Mouse (Mus musculus): ENCODE results near the gene Ccnl1.

Gene Ccnl1

DNA sequence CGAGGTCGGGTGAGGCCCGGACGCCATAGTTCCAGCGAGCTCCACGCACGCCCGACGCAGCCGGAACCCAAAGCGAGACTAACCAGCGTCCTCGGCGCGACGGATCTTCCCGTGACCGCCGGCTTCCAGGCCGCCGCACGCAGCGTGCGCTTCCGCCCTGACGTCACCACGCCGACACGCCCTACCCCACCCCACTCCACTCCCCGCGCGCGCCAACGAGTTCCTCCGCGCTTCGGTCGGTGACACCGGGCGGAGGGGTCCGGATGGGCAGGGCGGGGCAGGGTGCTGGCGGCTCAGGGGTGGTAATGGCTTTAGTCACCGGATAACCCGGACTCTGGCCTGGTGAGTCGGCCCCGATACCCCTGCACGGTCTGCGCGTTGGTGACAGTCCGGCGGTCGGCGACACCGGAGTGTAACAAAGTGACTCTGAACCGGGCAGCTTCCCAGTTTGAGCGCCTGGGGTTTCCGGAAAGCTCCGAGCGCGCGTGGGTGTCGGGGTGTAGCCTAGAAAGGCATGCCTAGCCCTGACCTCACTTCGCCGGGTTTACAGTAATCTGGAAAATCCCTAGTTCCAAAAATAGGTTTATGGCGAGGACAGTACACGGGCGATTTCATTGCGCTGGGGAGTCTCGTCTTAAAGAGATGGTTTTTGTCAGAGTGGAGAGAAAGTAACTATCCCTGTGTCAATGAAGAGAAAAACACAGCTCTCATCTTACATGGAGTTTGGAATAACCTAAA is at the start of gene Ccnl1:
Ccnl1 (minus strand) TSS at position 148 of the 738 bp plus-strand sequence.
- peak; percentile 94 for DNase-seq (ENCODE audit: low spot score)

DNA sequence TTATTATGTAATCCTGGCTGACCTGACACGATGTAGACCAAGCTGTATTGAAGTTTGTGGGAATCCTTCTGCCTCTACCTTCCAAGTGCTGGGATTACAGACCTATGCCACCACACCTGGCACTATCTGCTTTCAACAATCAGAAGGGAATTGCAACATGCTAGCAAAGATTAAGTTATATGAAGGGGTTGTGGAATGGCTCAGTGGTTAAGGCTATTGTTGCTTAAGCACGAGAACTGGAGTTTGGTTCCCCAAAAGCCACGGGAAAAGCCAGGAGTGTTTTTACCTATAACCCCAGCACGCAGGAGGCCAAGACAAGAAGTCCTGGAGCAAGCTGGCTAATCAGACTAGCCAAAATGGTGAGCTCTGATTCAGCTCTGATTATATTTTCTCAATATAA is 46.9 kb upstream of the Ccnl1 start:
- no peak for DNase-seq (ENCODE audit: low spot score)

DNA sequence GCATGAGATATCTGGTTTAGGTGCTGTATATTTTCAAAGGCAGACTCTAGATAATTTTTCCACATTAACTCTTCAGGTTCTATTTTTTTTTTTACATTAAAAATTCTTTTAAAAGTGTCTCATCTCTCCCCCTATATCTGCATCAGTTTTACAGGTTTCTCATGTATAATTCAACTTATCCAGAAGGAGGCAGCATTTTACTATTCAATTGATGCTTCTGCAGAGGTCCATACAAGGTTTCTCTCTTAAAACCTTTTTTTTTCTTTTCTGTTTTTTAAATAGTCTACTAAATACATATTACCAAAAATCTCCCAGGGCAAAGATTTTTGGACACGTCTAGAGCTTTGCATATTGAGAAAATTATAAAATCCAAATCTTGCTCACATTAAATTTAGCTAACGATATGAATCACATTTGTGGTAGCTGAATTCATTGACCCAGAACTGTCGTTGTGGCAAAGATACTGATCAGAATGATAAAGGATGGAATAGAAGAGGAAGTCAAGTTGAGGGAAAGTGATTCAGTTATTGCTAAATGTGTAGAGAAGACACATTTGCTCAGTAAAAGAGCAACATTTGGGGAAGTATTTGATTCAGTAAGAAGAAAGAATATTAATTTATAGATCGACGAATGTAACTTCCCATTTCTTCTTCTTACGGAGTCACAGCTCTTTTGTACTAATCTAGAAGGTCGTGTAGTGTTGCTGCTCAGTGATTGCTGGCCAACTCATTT is 46.3 kb upstream of the Ccnl1 start:
- peak; percentile 64 for DNase-seq (ENCODE audit: low spot score)

DNA sequence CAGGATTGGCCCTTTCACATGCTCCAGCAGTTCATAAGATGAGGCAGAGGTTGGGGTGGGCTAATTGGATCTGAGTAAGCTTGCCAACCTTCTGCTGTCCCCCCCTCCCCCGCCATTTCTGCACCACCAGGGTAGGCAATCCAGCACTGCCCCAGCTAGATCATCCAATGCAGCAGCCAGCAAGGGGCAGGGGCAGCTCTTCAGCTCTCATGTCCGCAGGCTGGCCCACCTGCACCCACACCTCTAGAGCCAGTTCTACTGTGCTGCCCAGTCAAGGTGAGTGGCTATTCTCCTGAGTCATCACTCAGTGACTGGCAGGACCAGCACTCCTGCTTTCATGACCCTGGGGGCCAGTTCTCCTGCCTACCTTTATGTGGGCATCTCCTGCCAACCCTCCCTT is 42.4 kb upstream of the Ccnl1 start:
- no peak for DNase-seq (ENCODE audit: low spot score)

DNA sequence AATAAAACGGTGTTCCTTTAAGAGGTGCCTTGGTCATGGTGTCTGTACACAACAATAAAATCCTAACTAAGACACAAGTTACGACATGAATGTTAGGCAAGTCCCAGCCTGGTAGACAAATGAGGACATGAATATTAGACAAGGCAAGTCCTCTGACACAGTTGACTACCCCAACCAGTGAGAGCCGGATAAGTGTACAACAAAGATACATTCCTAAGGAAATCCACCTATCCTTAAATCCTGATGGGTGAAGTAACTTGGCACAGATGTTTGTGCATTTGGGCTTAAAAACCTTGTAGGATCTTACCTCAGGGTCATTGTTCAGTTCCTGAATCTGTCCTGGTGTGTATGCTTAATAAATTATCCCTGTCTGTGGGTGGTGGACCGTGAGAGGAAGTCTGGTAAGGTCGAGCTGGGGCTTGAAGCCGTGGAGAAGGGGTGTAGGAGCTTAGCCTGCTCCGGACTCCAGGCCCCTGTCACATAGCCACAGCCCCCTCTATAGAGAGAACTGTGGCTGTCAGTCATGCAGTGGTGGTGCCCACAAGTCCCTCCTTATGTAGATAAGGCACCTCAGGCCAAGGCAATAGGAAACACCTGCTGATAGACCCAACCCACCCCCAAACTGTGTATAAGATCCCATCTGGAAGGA is 39.4 kb upstream of the Ccnl1 start:
- no peak for DNase-seq (ENCODE audit: low spot score)

DNA sequence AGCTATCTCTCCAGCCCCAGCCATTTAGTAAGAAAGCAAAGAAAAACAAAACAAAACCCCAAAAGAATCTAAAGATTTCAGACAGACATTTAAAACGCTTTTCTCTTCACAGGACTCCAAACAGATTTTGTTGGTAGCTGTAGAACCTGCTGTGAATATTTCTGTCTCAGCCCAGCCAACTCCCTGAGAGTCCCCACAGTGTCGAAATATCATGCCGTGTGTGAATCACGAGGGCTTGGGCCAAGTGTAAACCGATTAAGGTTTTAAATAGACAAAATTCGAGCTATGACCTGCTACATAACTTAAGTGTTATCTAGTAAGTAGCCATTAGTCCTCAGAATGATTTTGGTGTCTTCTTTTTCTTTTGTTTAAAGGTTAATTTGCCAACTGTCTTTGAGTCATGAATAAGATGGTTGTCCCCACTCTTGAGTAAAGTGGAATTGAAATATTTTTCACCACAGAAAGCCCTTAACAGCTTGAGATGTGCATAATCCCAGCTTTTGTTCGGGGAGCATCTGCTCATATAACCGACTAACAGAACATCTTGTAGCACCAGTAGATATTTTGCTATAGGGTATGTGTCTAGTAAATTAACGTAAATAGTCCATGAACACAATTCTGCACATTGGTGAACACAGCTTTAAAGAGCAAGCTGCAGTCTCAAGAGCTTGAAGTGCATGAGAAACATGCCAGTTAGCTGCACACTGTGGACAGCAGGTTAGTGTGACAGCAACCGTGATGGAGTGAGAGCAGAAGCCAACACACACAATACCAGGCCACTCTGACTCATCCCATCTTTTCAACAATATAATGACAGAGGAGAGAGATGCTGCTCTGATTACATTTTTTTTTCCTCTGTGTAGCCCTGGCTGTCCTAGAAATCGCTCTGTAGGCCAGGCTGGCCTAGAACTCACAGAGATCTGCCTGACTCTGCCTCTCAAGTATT is 34.6 kb upstream of the Ccnl1 start:
- no peak for DNase-seq (ENCODE audit: low spot score)

DNA sequence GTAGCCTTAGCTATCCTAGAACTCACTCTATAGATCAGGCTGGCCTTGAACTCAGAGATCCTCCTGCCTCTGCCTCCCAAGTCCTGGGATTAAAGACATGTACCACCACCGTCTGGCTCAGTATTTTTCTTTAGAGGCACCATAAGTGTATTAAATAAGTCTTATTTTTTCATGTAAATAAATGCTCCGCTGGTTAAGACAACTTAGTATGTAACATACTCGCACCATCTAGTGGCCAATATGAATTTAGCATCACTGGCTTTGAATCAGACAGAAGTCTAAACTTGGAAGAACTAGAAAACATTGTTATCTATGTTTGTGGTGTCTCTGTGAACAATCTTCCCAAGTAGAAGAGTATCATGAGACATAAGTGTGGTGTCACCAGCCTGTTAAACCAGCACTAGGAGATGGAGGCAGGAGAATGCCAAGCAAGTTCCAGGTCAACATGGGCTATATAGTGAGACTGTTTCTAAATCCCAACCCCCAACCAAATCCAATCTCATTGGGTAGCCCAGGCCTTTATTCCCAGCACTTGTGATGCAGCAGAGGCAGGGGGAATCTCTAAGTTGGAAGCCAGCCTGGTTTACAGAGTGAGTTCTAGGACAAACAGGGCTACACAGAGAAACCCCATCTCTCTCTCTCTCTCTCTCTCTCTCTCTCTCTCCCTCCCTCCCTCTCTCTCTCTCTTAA is 33.1 kb upstream of the Ccnl1 start:
- DNase-seq (ENCODE audit: low spot score) = peak; percentile 79

DNA sequence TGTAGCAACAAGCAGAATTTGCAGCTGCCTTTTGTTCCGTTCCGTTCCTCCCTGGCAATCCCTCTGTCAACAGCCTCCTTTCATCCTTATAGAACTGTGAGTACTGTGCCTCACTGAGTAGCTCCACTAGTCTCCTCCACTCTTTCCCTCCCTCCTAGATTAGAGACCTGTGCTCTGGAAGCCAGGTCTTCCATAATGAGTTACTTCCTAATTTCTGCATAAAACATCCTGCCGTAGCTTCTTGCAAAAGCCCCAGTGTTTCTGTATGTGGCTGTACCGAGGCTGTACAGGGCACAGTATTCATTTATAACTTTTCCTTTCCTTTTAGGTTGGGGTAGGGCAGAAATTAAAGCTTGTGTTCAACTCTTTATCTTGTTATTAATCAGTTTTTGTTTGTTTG is 32.5 kb upstream of the Ccnl1 start:
- DNase-seq (ENCODE audit: low spot score) = no peak

DNA sequence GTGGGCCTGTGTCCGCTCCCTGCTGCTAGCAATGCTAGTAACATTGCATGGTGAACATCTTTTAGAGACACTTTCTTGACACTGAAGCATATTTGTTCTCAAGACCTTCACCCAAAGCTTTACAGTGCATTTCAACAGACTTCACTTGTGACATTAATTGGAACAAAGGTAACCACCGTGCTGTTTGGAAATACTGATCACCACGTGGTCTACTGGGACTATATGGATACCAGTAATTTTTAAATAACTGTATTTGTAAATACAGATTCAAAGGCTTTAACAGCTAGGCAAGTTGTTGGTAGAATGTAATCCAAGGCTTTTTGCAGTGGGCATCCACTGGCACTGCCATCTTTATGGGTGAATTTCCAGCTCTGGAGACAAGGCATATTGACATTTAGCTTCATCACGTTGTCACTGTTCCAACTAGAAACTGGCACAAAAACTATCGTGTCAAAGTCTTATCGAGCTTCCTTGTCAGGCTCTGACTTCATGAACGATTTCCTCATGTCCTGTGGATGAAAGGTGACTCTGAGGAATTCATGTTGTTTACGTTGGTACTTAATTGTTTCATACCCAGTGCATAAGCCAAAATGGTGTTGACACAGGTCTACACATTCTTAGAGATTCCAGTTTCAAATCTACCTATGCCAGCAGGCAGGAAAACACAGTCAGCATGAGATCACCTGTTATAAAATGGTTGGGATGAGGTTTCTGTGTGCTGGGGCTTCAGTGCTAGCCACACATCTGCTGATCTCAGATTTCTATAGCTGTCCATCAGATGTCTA is 30.9 kb upstream of the Ccnl1 start:
- DNase-seq (ENCODE audit: low spot score) = no peak

DNA sequence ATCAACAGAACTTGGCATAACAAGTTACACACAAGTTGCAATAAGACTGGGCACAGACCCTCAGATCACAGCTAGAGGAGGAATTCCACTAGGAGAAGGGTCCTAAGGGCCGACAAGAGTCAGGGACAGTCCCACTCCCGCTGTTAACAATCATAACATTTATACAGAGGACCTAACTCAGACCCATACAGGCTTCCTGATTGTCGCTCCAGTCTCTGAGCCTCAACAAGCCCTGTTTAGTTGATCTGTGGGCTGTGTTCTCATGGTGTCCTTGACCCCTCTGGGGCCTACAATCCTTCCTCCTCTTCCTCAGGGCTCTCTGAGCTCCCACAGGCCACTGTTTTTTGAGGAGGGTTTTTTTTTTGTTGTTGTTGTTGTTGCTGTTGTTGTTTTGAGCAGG is 18.2 kb upstream of the Ccnl1 start:
- DNase-seq (ENCODE audit: low spot score) = no peak

DNA sequence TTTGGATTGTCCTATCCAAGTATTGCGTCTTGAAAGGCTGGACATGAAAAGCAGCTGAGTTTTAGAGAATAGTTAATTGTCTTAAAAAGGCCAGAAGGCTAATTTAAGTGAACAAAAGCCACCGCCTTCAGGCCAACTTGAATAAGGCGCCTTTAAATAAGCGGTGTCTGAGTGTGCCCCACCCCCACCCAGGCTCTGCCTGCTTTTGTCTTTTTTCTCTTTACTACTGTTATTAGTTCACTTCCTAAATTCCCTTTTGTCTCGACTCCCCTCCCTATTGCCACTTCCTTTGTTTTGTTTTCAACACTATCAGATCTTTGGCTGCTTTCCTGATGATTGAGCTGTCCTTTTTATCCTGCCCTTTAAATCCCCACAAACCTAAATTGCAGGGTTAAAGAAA is 17.3 kb upstream of the Ccnl1 start:
- DNase-seq (ENCODE audit: low spot score) = peak; percentile 70

DNA sequence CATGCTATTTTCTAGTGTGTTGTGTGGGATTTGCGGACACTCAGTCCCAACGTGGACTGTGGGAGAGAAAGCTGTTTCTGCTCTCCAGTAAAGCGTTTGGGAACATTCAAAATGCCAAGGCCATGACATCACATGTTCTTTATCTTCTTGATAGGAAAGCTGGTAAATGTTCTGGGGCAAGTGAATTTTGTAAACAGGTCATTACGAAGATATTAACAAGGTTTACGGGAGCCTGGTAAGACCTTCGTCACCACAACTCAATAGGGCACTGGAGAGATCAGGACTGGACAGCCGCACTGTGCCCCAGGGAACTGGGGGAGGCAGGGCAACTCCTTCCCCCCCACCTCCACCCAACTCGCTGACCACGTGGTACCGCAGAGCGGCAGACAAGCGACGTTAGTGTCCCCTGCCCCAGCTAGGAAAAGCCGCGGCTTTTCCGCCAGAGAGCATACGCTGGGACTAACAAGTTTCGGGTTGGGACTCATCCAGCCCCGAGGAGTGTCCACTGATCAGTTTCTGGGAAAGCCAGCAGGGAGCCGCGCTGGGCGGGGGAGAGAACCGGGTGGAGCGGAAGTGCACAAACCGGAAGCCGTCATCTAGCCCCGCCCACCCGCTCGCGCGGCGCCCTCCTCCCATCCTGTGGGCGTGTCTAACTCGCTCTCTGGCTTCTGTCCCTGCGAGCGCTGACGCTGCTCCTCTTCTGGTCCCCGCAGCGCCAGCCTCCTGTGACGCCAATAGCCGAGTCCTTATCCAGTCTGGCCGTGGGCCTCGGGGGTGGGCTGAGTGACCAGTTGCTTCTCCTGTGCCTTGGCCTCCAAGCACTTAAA is 16.4 kb upstream of the Ccnl1 start:
- DNase-seq (ENCODE audit: low spot score) = peak; percentile 99

DNA sequence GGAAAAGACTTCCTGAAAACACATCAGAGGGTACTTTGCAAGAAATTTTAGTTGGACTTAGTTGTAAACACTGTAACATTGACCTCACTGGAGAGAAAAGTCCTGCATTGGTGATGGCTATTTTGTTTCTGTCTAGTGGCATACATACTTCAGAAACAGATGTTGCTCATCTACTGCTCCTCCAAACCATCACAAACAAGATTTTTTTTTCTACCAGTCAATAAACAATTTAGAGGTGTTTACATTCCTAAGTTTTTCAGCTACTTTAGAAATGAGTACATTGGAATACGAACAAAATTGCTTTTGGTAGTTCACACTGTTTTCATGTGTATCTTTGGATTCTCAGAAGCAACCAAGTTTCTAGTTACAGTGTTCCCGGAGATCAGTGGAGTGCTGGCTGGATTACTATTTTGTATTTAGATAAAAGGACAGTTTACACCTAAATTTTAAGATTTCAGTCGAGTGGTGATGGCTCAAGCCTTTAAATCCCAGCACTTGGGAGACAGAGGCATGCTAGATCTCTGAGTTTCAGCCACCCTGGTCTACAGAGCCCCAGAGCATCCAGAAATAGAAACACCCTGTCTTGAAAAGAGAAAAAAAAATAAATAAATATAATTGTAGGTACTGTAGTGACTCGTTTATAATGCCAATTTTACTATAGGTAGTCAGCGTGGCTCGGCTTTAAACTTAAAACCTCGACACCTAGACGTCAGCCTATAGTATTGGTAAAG is 15.6 kb upstream of the Ccnl1 start:
- DNase-seq (ENCODE audit: low spot score) = no peak

DNA sequence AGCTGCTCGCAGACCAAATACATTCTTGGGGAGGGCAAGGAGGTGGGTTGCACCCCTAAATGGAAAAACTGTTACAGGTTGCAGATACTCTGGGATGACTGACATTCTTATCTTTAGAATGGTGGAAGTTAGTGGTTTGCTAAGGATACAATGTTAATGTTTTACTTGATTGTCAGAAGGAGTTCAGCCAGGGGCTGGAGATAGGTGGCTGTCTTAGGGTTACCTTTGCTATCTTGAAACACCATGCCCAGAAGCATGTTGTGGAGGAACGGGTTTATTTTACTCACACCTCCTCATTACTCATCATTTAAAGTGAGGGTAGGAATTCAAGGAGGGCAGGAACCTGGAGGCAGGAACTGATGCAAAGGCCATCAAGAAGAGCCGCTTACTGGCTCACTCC is 11.1 kb upstream of the Ccnl1 start:
- DNase-seq (ENCODE audit: low spot score) = no peak

DNA sequence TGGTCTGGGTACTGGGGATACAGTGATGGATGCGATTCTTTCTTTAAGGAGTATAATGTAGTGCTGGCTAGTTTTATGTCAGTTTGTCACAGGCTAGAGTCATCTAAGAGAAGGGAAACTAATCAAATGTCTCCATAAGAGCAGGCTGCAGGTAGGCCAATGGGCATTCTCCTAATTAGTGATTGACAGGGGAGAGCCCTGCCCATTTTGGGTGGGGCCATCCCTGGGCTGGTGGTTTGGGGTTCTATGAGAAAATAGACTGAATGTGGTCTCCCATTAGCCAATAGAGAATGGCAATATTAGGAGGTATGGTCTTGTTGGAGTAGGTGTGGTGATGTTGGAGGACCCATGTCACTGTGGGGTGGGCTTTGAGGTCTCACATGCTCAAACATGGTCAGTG is 8.3 kb upstream of the Ccnl1 start:
- DNase-seq (ENCODE audit: low spot score) = no peak

DNA sequence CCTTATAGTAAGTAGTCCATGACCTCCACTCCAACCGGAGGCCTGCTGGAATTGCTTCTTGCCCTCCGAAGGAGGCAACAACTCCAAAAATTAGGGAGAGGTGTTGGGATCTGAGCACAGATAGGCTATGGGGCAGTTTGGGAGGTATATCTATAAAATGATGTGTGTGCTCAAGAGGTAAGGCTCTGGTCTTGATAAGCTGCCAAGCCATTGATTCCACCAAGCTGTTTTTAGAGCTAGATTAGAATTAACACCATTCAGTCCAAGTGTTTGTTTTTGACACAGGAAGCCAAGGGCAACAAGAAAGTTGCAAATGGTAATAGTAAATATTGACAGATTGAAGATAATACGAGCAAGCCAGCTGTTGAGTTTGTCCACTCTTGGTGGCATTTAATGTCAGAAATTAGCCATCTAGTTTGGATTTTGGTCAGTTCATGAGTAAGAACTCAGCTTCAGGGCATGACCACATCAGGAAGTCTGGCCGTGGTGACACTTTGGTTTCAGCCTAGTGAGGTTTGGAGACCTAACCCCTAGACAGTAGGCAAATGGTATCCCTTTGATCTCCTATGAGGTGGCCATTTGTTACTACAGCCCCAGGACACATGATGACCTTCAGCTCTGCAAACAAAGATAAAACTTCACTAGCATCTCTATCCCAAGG is 4.4 kb upstream of the Ccnl1 start:
- DNase-seq (ENCODE audit: low spot score) = no peak

DNA sequence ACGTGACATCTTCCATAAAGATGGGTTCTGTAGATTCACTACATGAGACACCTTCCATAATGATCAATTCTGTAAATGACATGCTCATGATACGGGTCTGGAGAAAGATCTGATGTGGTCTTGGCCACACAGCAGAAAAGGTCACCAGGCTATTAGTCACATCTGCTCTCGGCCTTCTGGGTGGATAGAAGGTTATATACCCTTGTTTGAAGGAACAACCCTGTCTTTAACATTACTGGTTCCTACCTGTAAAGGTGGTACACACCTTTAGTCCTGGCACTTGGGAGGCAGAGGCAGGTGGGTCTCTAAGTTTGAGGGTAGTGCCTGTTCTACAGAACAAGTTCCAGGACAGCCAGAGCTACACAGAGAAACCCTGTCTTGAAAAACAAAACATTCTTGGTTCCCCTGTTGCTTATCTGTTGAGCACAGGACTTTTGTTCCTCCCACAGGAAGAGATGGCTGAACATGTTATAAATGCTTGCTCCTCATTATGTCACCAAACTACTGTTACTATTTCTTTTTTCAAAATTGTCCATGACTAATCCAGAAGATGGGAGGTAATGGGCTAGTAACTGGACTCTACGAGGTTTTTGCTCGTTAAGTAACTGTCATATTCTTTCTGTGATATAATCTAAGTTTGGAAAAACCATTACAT is 2.4 kb upstream of the Ccnl1 start:
- DNase-seq (ENCODE audit: low spot score) = no peak

DNA sequence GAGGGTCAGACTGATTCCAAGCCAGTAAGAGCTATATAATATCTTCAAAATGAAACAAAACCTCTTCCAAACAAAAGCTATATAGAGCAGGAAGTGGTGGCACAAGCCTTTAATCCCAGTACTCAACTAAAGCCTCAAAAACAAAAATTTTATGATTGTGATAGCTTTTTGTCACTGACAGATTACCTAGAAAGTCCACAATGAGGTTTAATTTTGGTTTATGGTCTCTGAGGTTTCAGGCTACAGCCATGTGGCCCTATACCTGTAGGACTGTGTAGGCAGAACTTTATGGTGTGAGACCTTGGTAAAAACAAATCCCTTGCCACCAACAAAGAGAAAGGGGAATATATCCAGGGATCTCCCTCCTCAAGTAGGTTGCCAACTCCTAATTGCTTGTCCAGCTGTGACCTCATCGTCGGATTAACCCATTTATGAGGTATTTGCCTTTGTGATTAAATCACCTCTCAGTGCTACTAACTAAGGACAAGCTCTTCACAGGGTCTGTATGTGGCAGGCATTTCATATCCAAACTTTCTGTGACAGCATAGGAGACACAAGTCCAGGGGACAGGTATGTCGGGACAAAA is 1.5 kb upstream of the Ccnl1 start:
- no peak for DNase-seq (ENCODE audit: low spot score)

Data from retina, embryonic 14.5 days (tissue).